Mouse (Mus musculus) skeletal muscle tissue, postnatal 0 days (tissue): Measurements from ENCODE around the gene Brip1. TPM values are rescaled to one million over a fixed set of nuclear protein-coding genes. Genes with fewer than 3 reads are reported as not detected.

Experiments
- polyA plus RNA-seq: library from polyadenylated mRNA; unstranded; fragments of >200 nt; fragmentation: Nextera tagmentation; extraction: Ambion mirVana; gene quantifications from 2 replicates; pipeline ENCODE4 v1.2.1, GENCODE M21; 2015

The Brip1 gene
- 1.9 and 2.2 TPM in 2 replicates for polyA plus RNA-seq

GRCm38 (mm10) chr11:86201037-86201786, at the start of gene Brip1:
Gene Brip1, minus strand, starts transcription at chr11:86201193.

Other genes with a start within 250 kb of the Brip1 start
- gene Ints2, start 56.4 kb upstream of the Brip1 start, polyA plus RNA-seq = 4.4 and 6.3 TPM in 2 replicates
- gene Med13, start 156.4 kb upstream of the Brip1 start, polyA plus RNA-seq = 4.2 and 4.9 TPM in 2 replicates